Mouse (Mus musculus) thymus, adult 2 months (tissue): ENCODE data around the gene Rab37.

Source experiments
- CTCF ChIP-seq: fragments of 200-500 bp; IDR thresholded peaks from 2 replicates; pipeline ENCODE4 v1.5.1; 2012; ENCODE audit warnings: mild to moderate bottlenecking, control low read depth, low read length, moderate library complexity, borderline replicate concordance; ENCODE audit not compliant: control insufficient read depth, poor library complexity, insufficient read depth; ENCODE audit errors: extremely low read depth
- POLR2A ChIP-seq: fragments of 200-500 bp; IDR thresholded peaks from 2 replicates; pipeline ENCODE4 v1.6.1; 2012; ENCODE audit warnings: mild to moderate bottlenecking, low read length, control low read depth, moderate library complexity; ENCODE audit not compliant: control insufficient read depth, poor library complexity, insufficient read depth; ENCODE audit errors: extremely low read depth

GRCm38 (mm10) chr11:115164341-115164975 is 73.2 kb downstream of the Rab37 start:
- TF ChIP-seq CTCF (no peak), POLR2A (no peak; the same call in 1 of the 2 replicates)
